Mouse (Mus musculus): ENCODE data around the gene Eda2r. TPM values are rescaled to one million over a fixed set of nuclear protein-coding genes. Genes with fewer than 3 reads are reported as not detected.
A peak's percentile ranks its signal among the peaks of the same experiment; 100 is the strongest.

Eda2r gene
- 0.68 and 1.1 TPM in 2 replicates for polyA plus RNA-seq (2015; fragmentation: Nextera tagmentation; extraction: Ambion mirVana)

- Histone ChIP-seq H3K4me1 (replicated peaks; ENCODE audit: insufficient read depth, low read length) (no peaks in the 10 kb centered on the region), H3K9ac (ENCODE audit: low read depth, low read length) (no peak within 1 kb of the TSS), H3K4me2 (ENCODE audit: low read length) (peak within 1 kb of the TSS; percentile 36), H3K27ac (no peak within 1 kb of the TSS), H3K4me3 (replicated peaks; ENCODE audit: low read depth, low read length) (no peak within 1 kb of the TSS), H3K9me3 (replicated peaks; ENCODE audit: low read length) (no peaks in the 10 kb centered on the region), H3K36me3 (ENCODE audit: insufficient read depth, low read length) (no peaks in the 10 kb centered on the region), H3K27me3 (ENCODE audit: insufficient read depth, low read length) (no peaks in the 10 kb centered on the region)
- DNase-seq (ENCODE audit: low spot score): peak; percentile 86
- 13% methylated on average over 8 of the region's 8 CpGs for WGBS
- ATAC-seq (replicated peaks; ENCODE audit: low FRiP score, low read depth): peak; percentile 99
- TF ChIP-seq CTCF (IDR thresholded peaks at IDR 0.05; ENCODE audit: low read depth): no peak
Observed at GRCm38 (mm10) chrX:97377065-97377421, at the start of gene Eda2r. Gene Eda2r (minus strand): TSS chrX:97377216.

- TF ChIP-seq CTCF (IDR thresholded peaks at IDR 0.05; ENCODE audit: low read depth): no peak
- no peaks in the 10 kb centered on the region; the same call in 1 of the 2 replicates for H3K27me3 ChIP-seq (ENCODE audit: insufficient read depth, low read length)
- no peaks in the 10 kb centered on the region for H3K9me3 ChIP-seq (replicated peaks; ENCODE audit: low read length)
- H3K27ac ChIP-seq: no peak overlapping the region
- no peak for ATAC-seq (replicated peaks; ENCODE audit: low FRiP score, low read depth)
- H3K36me3 ChIP-seq (ENCODE audit: insufficient read depth, low read length): no peaks in the 10 kb centered on the region
- H3K4me2 ChIP-seq (ENCODE audit: low read length): no peak overlapping the region
- H3K4me1 ChIP-seq (replicated peaks; ENCODE audit: insufficient read depth, low read length): no peaks in the 10 kb centered on the region
- H3K4me3 ChIP-seq (replicated peaks; ENCODE audit: low read depth, low read length): no peak overlapping the region
- no peak for DNase-seq (ENCODE audit: low spot score)
- no peak overlapping the region for H3K9ac ChIP-seq (ENCODE audit: low read depth, low read length)
- WGBS: 64% methylated on average over 2 of the region's 2 CpGs
Observed at GRCm38 (mm10) chrX:97397872-97398271, 20.9 kb upstream of the Eda2r start.

- Histone ChIP-seq H3K27ac (no peak overlapping the region), H3K36me3 (ENCODE audit: insufficient read depth, low read length) (no peaks in the 10 kb centered on the region), H3K4me3 (replicated peaks; ENCODE audit: low read depth, low read length) (no peak overlapping the region), H3K4me1 (replicated peaks; ENCODE audit: insufficient read depth, low read length) (no peaks in the 10 kb centered on the region), H3K9me3 (replicated peaks; ENCODE audit: low read length) (no peaks in the 10 kb centered on the region), H3K9ac (ENCODE audit: low read depth, low read length) (no peak overlapping the region), H3K27me3 (ENCODE audit: insufficient read depth, low read length) (no peaks in the 10 kb centered on the region), H3K4me2 (ENCODE audit: low read length) (no peak overlapping the region)
- 59% methylated on average over 1 of the region's 1 CpGs for WGBS
- TF ChIP-seq CTCF (IDR thresholded peaks at IDR 0.05; ENCODE audit: low read depth): no peak
- ATAC-seq (replicated peaks; ENCODE audit: low FRiP score, low read depth): no peak
- DNase-seq (ENCODE audit: low spot score): no peak
Observed at GRCm38 (mm10) chrX:97378076-97378475, 1.1 kb upstream of the Eda2r start.

- H3K9me3 ChIP-seq (replicated peaks; ENCODE audit: low read length): no peaks in the 10 kb centered on the region
- TF ChIP-seq CTCF (IDR thresholded peaks at IDR 0.05; ENCODE audit: low read depth): no peak
- H3K4me3 ChIP-seq (replicated peaks; ENCODE audit: low read depth, low read length): no peak overlapping the region
- H3K27me3 ChIP-seq (ENCODE audit: insufficient read depth, low read length): no peaks in the 10 kb centered on the region
- no peak overlapping the region for H3K27ac ChIP-seq
- 26% methylated on average over 15 of the region's 15 CpGs for WGBS
- ATAC-seq (replicated peaks; ENCODE audit: low FRiP score, low read depth) (peak; percentile 71; the same call in 1 of the 2 replicates), DNase-seq (ENCODE audit: low spot score) (peak; percentile 58)
- H3K4me2 ChIP-seq (ENCODE audit: low read length): peak overlapping the region; percentile 36
- no peaks in the 10 kb centered on the region for H3K4me1 ChIP-seq (replicated peaks; ENCODE audit: insufficient read depth, low read length)
- H3K36me3 ChIP-seq (ENCODE audit: insufficient read depth, low read length): no peaks in the 10 kb centered on the region
- no peak overlapping the region for H3K9ac ChIP-seq (ENCODE audit: low read depth, low read length)
Observed at GRCm38 (mm10) chrX:97376321-97377064, 523 bp downstream of the Eda2r start.

GRCm38 (mm10) chrX:97372826-97373225 lies 4.2 kb downstream of the Eda2r start:
- no peaks in the 10 kb centered on the region for H3K27me3 ChIP-seq (ENCODE audit: insufficient read depth, low read length)
- ATAC-seq (replicated peaks; ENCODE audit: low FRiP score, low read depth) (no peak), DNase-seq (ENCODE audit: low spot score) (peak; percentile 22)
- 70% methylated on average over 2 of the region's 2 CpGs for WGBS
- H3K27ac ChIP-seq: no peak overlapping the region
- no peaks in the 10 kb centered on the region for H3K36me3 ChIP-seq (ENCODE audit: insufficient read depth, low read length)
- no peaks in the 10 kb centered on the region for H3K4me1 ChIP-seq (replicated peaks; ENCODE audit: insufficient read depth, low read length)
- no peak for TF ChIP-seq CTCF (IDR thresholded peaks at IDR 0.05; ENCODE audit: low read depth)
- no peak overlapping the region for H3K9ac ChIP-seq (ENCODE audit: low read depth, low read length)
- H3K9me3 ChIP-seq (replicated peaks; ENCODE audit: low read length): no peaks in the 10 kb centered on the region
- no peak overlapping the region for H3K4me3 ChIP-seq (replicated peaks; ENCODE audit: low read depth, low read length)
- H3K4me2 ChIP-seq (ENCODE audit: low read length): no peak overlapping the region

GRCm38 (mm10) chrX:97369206-97369605 lies 7.8 kb downstream of the Eda2r start:
- ATAC-seq (replicated peaks; ENCODE audit: low FRiP score, low read depth): no peak
- no peaks in the 10 kb centered on the region for H3K9me3 ChIP-seq (replicated peaks; ENCODE audit: low read length)
- no peaks in the 10 kb centered on the region for H3K4me1 ChIP-seq (replicated peaks; ENCODE audit: insufficient read depth, low read length)
- 61% methylated on average over 1 of the region's 1 CpGs for WGBS
- no peak overlapping the region for H3K4me2 ChIP-seq (ENCODE audit: low read length)
- H3K27ac ChIP-seq: no peak overlapping the region
- no peak for TF ChIP-seq CTCF (IDR thresholded peaks at IDR 0.05; ENCODE audit: low read depth)
- H3K4me3 ChIP-seq (replicated peaks; ENCODE audit: low read depth, low read length): no peak overlapping the region
- no peaks in the 10 kb centered on the region for H3K27me3 ChIP-seq (ENCODE audit: insufficient read depth, low read length)
- DNase-seq (ENCODE audit: low spot score): no peak
- no peak overlapping the region for H3K9ac ChIP-seq (ENCODE audit: low read depth, low read length)
- no peaks in the 10 kb centered on the region for H3K36me3 ChIP-seq (ENCODE audit: insufficient read depth, low read length)

All from kidney, postnatal 0 days (tissue).